Mouse (Mus musculus): ENCODE results near the gene St6gal1. TPM values are rescaled to one million over a fixed set of nuclear protein-coding genes. Genes with fewer than 3 reads are reported as not detected.
A peak's percentile ranks its signal among the peaks of the same experiment; 100 is the strongest.

St6gal1 gene
- polyA plus RNA-seq (2012), result 1.1 and 1.2 TPM in 2 replicates

- TF ChIP-seq GATA1 (IDR thresholded peaks at IDR 0.05; ENCODE audit: low read length), result no peak
Measured at GRCm38 (mm10) chr16:23224671-23225068, at the start of gene St6gal1. TSS of gene St6gal1 (plus strand) at chr16:23224740.

GRCm38 (mm10) chr16:23174855-23175254 lies 49.7 kb upstream of the St6gal1 start:
- TF ChIP-seq GATA1 (IDR thresholded peaks at IDR 0.05; ENCODE audit: low read length), result peak; percentile 67

GRCm38 (mm10) chr16:23175956-23176355 lies 48.6 kb upstream of the St6gal1 start:
- no peak for TF ChIP-seq GATA1 (IDR thresholded peaks at IDR 0.05; ENCODE audit: low read length)

- TF ChIP-seq GATA1 (IDR thresholded peaks at IDR 0.05; ENCODE audit: low read length), result no peak
Measured at GRCm38 (mm10) chr16:23177856-23178255, 46.7 kb upstream of the St6gal1 start.

GRCm38 (mm10) chr16:23178796-23179195 lies 45.7 kb upstream of the St6gal1 start:
- no peak for TF ChIP-seq GATA1 (IDR thresholded peaks at IDR 0.05; ENCODE audit: low read length)

- no peak for TF ChIP-seq GATA1 (IDR thresholded peaks at IDR 0.05; ENCODE audit: low read length)
Measured at GRCm38 (mm10) chr16:23181054-23181453, 43.5 kb upstream of the St6gal1 start.

- TF ChIP-seq GATA1 (IDR thresholded peaks at IDR 0.05; ENCODE audit: low read length), result no peak
Measured at GRCm38 (mm10) chr16:23181487-23181886, 43.1 kb upstream of the St6gal1 start.

GRCm38 (mm10) chr16:23181942-23182597 lies 42.5 kb upstream of the St6gal1 start:
- no peak for TF ChIP-seq GATA1 (IDR thresholded peaks at IDR 0.05; ENCODE audit: low read length)

- no peak for TF ChIP-seq GATA1 (IDR thresholded peaks at IDR 0.05; ENCODE audit: low read length)
Measured at GRCm38 (mm10) chr16:23185824-23186223, 38.7 kb upstream of the St6gal1 start.

GRCm38 (mm10) chr16:23186418-23186817 lies 38.1 kb upstream of the St6gal1 start:
- TF ChIP-seq GATA1 (IDR thresholded peaks at IDR 0.05; ENCODE audit: low read length), result no peak

- TF ChIP-seq GATA1 (IDR thresholded peaks at IDR 0.05; ENCODE audit: low read length), result no peak
Measured at GRCm38 (mm10) chr16:23187983-23188382, 36.6 kb upstream of the St6gal1 start.

GRCm38 (mm10) chr16:23189612-23190011 lies 34.9 kb upstream of the St6gal1 start:
- no peak for TF ChIP-seq GATA1 (IDR thresholded peaks at IDR 0.05; ENCODE audit: low read length)

GRCm38 (mm10) chr16:23191560-23192242 lies 32.8 kb upstream of the St6gal1 start:
- no peak for TF ChIP-seq GATA1 (IDR thresholded peaks at IDR 0.05; ENCODE audit: low read length)

GRCm38 (mm10) chr16:23195618-23196017 lies 28.9 kb upstream of the St6gal1 start:
- no peak for TF ChIP-seq GATA1 (IDR thresholded peaks at IDR 0.05; ENCODE audit: low read length)

GRCm38 (mm10) chr16:23196296-23196695 lies 28.2 kb upstream of the St6gal1 start:
- no peak for TF ChIP-seq GATA1 (IDR thresholded peaks at IDR 0.05; ENCODE audit: low read length)

- TF ChIP-seq GATA1 (IDR thresholded peaks at IDR 0.05; ENCODE audit: low read length), result no peak
Measured at GRCm38 (mm10) chr16:23196791-23197190, 27.7 kb upstream of the St6gal1 start.

GRCm38 (mm10) chr16:23201498-23201897 lies 23.0 kb upstream of the St6gal1 start:
- TF ChIP-seq GATA1 (IDR thresholded peaks at IDR 0.05; ENCODE audit: low read length), result no peak
